Comparison of ENCODE assay signal across 7 mouse cellular contexts in the genomic region with DNA sequence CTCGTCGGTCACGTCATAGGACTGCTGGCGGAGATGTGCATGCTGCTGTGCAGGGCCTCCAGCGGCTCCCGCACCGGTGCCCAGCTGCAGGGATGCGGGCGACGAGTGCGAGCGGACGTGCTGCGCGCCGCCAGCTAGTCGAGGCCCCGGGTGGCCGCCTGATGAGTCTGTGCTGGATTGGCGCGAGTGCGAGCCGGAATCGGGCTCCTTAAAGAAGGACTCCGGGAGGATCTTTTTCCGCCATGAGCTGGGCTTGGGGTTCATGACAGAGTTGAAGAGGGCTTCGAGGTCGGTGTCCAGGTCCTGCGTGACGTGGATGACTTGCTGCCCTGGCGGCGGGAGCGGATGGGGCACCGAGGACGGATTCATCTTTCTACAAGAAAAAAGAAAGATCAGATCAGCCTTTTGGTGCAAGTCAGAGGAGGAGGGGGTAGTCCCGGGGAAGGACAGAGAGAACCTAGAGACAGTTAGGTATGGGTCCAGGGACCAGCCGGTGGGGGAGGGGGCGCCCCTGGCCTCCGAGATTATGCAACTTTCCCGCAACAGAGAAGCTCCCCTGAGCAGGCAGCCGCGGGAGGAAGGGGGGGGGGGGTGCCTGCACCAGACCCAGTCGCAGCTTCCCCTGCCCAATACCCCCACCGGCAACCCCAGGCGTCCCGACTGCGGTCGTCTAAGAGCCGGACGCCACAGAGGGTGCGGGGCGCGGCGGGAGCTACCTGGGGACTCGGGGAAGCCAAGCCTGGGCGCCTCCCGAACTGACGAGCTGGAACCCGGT. TPM values are rescaled to one million over a fixed set of nuclear protein-coding genes. Genes with fewer than 3 reads are reported as not detected.
DNase-seq lines count a peak whose midpoint lies in the region; ATAC-seq lines count a peak whose summit lies in the region.

No protein-coding gene starts in this region.

- WGBS in hindbrain, embryonic 13.5 days = under 1% methylated on average over 54 of the region's 59 CpGs

- peak overlapping the region; percentile 77 for H3K9ac ChIP-seq in hindbrain, embryonic 13.5 days

- intact Hi-C loops in left cerebral cortex, postnatal 14 days (cut with DNase I) = loop anchor here (1.0 to 5.0 kb wide), 2 partner anchors 58 to 105 kb away; no protein-coding TSS in a partner anchor

- 0 out of 2 replicates have a peak, but pooled peaks cover 5% of the 10 kb centered on the region for H3K27me3 ChIP-seq in hindbrain, embryonic 13.5 days

- peak overlapping the region; percentile 76 for H3K27ac ChIP-seq in hindbrain, embryonic 13.5 days

- H3K4me1 ChIP-seq in hindbrain, embryonic 13.5 days (replicated peaks) = peaks cover 21% of the 10 kb centered on the region

- no peaks in the 10 kb centered on the region for H3K36me3 ChIP-seq in hindbrain, embryonic 13.5 days

- DNase-seq in ZHBTc4 (ENCODE audit: low read depth, low spot score) = peak; percentile 53
- DNase-seq in cerebellum, postnatal 14 days = peak; percentile 17 to 22
- DNase-seq in gastrocnemius, adult 18-20 months (ENCODE audit: low spot score) = peak; percentile 32
- DNase-seq in left cerebral cortex, postnatal 14 days (ENCODE audit: low spot score in 2 of 2) = peak; percentile 12 to 36
- DNase-seq in mesoderm, embryonic 11.5 days (ENCODE audit: low read depth, low spot score) = peak; percentile 57
- peak; percentile 46 for DNase-seq in right cerebral cortex, postnatal 4 days

- no peaks in the 10 kb centered on the region for H3K9me3 ChIP-seq in hindbrain, embryonic 13.5 days

- H3K4me2 ChIP-seq in hindbrain, embryonic 13.5 days = peak overlapping the region; percentile 97

- peak; percentile 75 for ATAC-seq in hindbrain, embryonic 13.5 days (ENCODE audit: low FRiP score)

- peak overlapping the region; percentile 74 for H3K4me3 ChIP-seq in hindbrain, embryonic 13.5 days

RNA-seq across cellular contexts. Expression of gene Wwtr1, which starts 0.6 kb away (rescaled TPM):
- total RNA-seq in gastrocnemius, adult 18-20 months (2021) = 10 to 100 TPM; 21.9 to 30.1 TPM
- 9.6 and 9.9 TPM in 2 replicates for polyA plus RNA-seq in hindbrain, embryonic 13.5 days (2015; fragmentation: Nextera tagmentation; extraction: Ambion mirVana)
- total RNA-seq in left cerebral cortex, postnatal 14 days (2021) = 10 to 100 TPM; 20.6 to 20.7 TPM

Comparison
In these comparisons a context has a peak if more than half of its experiments do, and no peak if none do; other contexts are left out.
1. Peak in every context shown above with its lines: DNase-seq, ATAC-seq, H3K4me3 ChIP-seq and H3K27ac ChIP-seq.